Mouse (Mus musculus): Measurements from ENCODE around the gene Fgb. TPM values are rescaled to one million over a fixed set of nuclear protein-coding genes. Genes with fewer than 3 reads are reported as not detected.

The Fgb gene
- total RNA-seq, 2 experiments from 2014 or later, result not detected

DNA sequence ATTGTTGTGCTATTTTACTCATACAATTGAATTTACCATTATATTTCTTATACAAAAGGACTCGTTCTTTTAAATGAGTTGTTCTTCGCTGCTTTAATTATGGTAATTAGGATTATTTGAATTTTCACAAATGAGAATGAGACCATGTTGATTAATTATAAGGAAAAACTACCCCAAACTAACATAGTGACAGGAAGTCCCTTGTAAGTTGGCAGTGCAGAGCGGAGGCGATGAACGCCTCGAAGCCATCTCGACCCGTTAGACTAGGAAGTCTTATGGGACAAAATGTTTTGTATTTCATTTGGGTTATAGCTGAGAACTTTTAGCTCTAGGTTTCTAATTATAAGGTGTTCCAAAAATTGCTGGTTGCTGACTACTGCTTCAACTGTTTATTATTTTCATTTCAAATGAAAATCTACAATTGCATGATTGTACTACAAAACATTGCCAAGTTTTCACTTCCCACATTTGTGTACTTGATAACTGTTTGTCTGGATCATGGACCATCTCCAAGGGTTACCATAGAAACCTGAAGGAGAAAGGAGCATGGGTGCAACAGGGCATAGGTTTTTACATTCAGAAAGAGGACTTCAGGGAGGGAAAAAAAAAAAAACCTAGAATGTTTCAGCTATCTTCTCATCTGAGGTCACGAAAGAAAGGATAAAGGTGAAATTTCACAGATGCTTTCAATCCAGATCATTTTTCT is 22.0 kb downstream of the Fgb start:
- DNase-seq, result no peak

DNA sequence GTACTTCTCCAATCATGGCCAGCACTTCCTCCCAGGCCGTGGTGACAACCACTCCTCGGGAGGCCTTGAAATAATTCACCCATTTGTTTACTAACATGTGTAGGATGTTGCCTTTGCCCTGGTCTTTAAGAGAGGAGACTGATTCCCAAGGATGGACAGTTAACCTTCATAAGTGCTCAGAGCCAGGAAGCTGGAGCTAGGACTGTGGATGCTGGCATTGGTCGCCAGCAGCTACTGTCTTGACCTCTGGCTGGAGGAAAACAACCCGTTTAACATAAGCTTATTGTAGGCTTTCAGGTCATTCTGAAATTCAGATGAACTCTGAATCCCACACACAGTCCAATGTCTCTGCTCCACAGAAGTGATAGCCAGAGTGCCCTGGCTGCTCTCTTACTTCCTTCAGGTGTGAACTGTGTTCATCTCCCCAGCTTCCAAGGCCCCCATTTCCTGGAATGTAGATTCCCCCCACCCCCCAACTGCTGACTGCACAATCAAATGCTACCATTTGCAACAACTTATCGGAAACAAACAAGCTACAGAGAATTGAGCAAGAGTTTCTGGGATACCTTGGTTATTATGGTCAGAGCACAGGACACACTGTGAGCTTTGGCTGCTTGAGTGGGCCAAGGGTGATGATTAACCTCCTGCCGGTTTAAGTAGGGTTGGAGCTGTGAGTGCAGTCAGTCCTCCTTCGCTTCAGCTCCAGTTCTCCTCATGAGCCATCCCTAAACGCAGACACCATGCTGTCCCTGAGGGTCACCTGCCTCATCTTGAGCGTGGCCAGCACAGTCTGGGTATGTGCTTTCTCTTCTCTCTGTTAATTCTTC is 24.0 kb downstream of the Fgb start, which contains the start of gene Fga:
TSS of gene Fga (plus strand) at position 602 of the 827 bp plus-strand sequence.
- DNase-seq, result no peak

DNA sequence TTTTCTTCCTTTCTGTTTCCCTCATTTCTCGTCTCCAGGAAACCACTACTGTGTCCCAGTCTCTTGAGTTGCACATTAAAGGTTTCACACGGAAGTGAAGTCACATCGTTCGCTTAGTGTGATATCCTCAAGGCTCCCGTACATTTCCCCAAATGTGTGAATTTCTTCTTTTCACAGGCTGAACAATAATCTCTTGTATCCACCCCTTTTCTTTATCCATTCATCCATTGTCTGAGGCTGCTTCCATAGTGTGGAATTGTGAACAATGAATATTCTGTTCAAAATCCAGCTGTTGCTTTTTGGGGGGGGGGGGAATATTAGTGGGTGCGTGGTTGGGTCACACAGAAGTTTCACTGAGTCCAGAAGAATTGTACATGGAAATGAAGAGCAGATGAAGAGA is 24.6 kb downstream of the Fgb start:
- DNase-seq, result no peak

DNA sequence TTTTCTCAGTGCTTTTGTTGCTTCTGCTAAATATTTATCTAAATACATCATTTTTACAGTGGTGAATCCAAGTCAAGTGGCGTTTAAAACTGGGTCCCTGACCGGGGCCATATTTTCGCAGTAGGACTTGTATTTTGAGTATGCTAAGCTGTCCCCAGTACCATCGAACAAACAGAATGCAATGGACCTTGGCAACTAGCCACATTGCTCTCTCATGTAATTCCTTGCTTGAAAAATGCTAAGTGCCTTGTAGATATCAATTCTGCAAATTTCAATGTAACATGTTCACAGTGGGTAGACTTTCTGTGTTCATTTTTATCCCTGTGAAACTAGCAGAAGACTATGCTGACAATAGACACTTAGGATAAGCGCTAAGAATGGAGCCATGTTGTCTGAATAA is 28.5 kb downstream of the Fgb start:
- no peak for DNase-seq

DNA sequence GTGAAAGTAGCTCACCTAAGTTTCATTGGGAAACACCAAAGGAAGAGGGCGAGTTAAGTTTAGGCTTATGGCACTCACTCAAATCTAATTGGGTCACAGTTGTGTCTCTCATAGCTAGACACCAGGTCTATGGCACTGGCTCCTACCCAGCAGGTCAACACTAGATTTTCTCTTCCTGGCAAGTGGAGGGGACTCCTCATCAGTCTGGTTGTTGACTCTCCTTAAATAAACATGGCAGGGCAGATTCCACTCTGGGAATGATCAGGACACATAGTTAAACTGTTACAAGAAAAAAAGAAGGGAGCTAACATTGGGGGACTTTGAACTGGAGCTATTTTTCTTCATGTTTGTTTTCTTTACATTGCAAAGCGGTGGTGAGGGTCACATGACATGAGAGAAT is 29.3 kb downstream of the Fgb start:
- no peak for DNase-seq

DNA sequence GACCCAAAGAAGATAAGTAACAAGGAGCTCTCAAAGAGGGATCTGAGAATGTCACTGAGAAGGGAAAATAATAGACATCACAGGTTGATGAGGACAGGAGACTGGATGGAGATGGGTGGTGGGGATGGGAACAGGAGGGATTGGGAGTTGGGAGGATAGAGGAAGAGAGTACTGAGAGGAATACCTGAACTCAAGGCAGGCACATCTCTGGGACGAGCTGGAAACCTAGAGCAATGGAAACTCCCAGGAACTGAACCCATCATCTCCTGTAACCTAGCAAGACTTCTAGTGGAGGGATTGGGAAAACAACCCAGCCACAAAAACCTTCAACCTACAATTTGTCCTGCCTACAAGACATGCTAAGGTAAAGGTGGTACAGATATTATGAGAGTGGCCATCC is 33.4 kb downstream of the Fgb start:
- no peak for DNase-seq

DNA sequence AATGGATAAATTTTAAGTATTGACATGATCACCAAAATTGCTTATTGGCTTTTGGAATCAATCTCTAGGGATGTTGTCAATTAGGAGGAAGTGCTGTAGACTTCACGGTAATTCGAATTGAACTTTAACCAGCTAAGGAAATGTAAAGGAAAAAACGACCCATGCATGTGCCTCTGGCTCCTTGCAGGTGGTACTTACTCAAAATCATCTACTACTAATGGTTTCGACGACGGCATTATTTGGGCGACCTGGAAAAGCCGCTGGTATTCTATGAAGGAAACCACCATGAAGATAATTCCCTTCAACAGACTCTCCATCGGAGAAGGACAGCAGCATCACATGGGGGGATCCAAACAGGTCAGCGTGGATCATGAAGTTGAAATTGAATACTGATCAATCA is 35.7 kb downstream of the Fgb start:
- DNase-seq, result no peak

DNA sequence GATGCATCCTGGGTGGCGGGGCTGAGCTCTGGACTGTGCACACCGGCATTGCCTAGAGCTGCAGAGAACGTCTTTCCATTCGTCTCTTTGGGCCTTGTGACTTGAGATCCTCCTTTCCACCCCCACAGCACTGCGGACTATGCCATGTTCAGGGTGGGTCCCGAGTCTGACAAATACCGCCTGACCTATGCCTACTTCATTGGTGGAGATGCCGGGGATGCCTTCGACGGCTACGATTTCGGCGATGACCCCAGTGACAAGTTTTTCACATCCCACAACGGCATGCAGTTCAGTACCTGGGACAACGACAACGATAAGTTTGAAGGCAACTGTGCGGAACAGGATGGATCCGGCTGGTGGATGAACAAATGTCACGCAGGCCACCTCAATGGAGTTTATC is 37.0 kb downstream of the Fgb start:
- no peak for DNase-seq

DNA sequence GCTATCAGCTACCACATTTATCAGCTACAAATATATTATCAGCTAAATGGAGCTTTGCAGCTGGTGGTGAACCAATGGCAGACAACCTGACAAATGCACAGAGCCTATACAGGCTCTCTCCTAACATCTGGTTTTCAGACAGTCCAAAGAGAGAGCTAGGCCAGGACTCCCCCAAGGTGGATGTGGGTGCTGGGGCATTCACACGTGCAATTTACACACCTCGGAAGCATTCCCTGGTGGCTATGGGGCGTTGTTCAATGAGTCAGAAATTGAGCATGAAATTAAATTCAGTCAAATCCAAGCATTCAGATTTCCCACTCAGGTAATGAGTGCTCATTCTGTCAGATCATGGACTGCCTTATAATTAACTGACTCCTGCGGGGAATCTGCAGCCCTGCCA is 38.1 kb downstream of the Fgb start:
- DNase-seq, result no peak

DNA sequence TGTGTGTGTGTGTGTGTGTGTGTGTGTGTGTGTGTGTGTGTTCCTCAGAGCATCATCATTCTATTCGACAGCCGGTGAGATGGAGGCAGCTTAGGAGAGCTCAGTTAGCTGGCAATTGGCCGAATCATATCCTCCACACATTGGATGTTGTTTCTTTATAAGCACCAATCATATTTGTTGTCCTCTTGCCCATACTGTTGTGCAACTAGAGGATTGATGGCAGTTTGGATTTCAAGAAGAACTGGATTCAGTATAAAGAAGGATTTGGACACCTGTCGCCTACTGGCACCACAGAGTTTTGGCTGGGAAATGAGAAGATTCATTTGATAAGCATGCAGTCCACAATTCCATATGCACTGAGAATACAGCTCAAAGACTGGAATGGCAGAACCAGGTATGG is 38.5 kb downstream of the Fgb start:
- no peak for DNase-seq

DNA sequence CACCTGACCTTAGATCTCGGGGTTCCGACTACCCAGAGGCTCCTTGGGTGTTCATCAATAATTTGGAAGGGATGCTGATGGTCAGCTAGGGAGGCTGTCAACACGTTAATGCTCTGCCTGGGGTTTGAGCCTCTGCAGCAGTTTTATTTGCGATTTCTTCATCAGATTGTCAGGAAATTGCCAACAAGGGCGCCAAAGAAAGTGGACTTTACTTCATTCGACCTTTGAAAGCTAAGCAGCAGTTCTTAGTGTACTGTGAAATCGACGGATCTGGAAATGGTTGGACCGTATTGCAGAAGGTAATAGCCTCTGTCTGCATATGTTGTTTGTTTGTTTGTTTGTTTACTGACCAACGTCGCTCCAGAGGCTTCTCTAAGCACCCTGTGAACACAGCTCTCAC is 39.4 kb downstream of the Fgb start:
- DNase-seq, result no peak

DNA sequence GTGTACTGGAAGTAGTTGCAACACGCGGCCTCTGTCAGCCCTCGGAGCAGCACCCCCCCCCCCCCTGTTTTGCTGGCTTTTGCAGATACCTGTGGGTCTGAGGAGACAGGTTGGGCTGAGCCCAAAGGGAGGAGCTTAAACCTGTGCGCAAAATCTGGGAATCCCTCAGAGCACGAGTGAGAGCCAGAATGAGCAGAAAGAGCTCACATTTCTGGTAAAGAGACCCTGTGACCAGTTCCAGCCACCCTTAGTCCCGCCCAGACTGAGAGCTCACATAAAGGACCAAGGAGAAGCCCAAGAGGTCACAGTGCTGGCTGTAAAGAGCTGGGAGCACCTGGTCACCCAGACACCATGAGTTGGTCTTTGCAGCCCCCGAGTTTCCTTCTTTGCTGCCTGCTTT is 42.1 kb downstream of the Fgb start, which contains the start of gene Fgg:
TSS of gene Fgg (plus strand) at position 168 of the 400 bp plus-strand sequence.
- DNase-seq, result no peak

DNA sequence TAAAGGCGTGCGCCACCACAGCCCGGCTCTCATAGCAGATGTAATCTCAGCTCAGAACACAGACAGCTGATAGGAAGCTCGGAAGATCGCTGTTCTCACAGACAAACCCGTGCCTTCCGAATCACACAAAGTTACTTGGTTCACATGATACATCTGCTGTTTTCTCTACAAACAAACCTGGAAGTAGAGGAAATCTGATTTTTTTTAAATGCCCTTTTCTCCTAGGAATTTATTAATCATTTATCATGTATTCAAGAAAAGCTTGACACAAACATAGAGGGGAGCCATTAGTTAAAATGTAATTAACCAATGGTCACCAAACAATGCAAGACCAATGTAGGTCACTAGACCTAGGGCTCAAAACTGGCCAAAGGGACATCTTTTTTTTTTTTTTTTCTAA is 44.9 kb downstream of the Fgb start:
- no peak for DNase-seq

DNA sequence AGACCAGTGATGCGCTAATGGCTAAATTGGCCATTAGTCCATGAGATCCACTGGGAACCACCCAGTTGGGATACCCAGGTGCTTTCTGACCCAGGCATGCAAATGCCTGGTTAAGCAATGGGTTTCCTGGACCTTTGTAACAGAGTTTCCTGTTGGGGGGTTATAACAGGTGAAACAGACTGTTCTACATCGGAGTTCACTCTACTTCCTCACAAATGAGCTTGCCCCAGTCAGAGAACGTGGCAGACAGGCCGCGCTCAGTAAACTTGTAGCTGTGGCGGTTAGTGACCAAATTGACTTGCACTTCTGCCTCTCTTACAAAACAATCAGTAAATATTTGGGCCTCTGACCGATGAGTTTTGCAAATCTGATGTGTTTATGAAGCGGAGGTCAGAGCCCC is 46.6 kb downstream of the Fgb start:
- no peak for DNase-seq

DNA sequence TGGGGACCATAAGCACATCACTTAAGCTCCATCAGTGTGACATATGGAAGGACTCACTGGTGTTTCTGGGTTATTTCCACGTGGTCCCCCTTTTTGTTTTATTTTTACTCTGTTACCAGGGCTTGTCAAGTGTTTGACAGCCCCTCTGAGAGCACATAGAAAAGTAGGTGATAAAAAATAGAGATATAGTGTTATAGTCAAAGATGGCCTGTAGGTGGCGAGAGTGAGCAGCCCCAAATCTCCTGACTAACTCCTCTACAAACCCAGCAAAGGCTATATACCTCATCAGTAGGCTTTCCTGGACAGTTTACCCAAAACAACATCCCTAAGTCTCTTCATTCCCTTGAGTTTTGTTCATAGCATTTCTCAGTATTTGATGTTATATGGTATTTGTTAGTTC is 47.5 kb downstream of the Fgb start:
- no peak for DNase-seq

DNA sequence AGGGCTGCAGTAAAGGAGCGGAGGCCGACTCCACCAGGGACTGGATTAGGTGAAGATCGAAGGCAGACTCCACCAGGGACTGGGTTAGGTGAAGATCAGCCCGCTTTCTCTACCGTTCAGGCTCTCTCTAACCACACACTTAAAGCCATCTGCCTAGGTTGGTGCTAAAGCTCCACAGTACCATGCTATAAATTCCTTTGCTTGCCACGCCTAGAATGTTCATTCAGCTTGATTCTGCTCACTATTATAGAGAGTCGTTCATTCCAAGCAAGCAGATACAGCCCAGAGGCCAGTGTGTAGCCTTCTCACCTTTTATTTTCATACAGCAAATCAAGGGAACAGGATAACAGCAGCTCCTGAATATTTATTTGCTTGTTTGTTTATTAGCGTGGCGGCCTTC is 49.7 kb downstream of the Fgb start:
- no peak for DNase-seq

DNA sequence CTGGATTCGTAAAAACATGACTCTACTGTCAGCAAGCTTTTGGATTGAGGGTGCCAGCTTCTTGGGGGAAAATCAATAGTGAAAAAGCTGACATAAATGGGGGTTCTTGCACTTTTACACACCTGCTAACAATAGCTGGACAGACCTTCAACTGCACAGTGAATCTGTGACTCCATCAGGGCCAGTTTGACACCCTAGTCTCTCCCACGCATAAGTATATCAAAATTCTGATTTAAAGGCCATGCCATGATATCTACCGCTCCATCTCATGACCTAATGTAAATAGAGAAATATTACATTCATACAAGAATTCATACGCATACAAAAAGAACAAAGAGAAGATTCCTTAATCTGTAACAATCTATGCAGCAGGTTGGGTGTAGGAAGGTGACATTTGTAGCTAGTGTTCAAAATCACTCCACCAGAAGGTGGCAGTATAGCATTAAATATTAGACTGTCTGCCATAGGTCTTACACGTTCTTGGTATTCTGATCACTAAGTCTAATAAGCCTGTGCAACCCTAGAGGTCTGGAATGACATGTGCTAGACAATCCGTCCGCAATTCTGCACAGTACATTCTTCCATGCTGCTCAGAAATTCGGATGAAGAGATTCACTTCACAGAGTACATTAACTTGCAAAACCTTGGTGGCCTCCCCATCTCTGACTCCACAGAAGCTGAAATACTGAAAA is 50.7 kb downstream of the Fgb start:
- no peak for DNase-seq

DNA sequence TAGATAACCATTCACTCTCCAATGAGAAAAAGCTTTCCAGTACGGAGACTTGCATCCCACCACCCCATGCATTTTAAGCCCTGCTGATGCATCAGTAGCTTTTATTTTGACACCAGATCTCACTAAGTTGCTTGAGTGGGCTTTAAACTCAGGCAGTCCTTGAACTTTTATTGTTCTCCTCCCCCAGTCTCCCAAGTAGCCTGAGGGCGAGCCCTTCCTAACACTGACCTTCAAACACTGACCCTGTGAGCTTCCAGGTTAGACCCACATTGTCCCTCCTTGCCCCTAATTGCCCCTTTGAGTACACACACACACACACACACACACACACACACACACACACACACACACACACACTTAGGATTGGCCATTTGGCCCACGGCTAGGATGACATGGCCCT is 53.0 kb downstream of the Fgb start:
- DNase-seq, result no peak

DNA sequence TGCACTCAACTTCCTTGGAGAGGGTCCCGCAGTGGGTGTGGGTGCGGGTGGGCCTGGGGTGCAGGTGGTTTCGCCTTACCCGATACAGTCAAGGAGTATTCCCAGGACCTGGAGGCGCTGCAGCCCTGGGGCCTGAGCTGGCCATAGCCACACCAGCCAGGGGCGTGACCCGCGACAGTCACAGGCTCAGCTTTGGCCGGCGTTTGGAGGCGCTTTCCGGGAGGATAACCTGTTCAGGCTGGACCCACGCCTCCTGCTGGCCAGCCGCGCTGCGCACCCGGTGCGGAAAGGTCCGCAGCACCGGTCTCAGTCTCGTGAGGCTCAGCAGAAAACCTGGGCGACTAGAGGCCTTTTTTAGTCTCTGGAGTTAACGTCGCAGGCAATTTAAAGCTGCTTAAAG is 54.3 kb downstream of the Fgb start:
- DNase-seq, result peak; percentile 16

DNA sequence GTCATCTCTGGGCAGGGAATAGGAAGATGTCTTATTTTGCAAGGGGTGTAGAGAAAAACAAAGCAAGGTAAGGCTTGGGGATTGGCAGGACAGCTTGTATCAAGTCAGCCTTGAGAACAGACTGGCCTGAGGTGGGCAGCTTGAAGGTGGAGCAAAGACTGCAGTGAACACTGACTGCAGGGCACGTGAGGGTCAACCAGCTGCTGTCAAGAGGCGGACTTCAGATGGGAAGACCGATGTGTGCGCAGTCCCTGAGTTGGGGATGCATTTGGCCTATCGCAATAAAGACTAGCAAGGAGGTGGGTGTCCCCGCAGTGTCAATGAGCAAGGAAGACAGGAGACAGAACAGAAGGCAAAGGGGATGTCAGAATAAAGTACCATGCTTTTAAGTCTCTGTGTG is 56.7 kb downstream of the Fgb start:
- DNase-seq, result no peak

DNA sequence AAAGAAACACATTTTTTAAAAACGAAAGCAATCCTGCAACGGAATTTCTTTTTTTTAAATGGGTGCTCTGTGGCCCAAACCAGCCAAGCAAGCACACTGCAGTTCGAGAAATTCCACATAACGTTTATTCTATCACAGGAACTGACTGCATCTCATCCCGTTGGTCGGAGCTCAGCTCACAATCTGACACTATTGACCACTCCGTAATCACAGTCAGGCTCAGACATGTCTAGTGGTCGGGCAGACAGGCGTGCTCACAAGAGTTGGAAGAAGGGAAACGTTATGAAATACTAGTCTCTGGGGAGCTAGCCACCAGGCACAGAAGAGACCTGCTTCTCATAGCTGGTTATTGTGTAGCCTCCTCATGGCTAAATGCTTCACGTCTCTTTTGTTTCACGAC is 57.7 kb downstream of the Fgb start:
- no peak for DNase-seq
